Mouse (Mus musculus) stomach, postnatal 0 days (tissue): Measurements from ENCODE around the gene Cnih4. TPM values are rescaled to one million over a fixed set of nuclear protein-coding genes. Genes with fewer than 3 reads are reported as not detected.
A peak's percentile ranks its signal among the peaks of the same experiment; 100 is the strongest.

Experiments used
- ATAC-seq: fragments of 200-750 bp; cut with Nextera tagmentation; 2 replicates; pipeline ENCODE4 v1.8.0; 2017; ENCODE audit not compliant: low FRiP score, low TSS enrichment
- DNase-seq: peaks from one replicate; pipeline ENCODE4 v3.0.0-alpha.2; 2016; ENCODE audit warnings: low spot score
- H3K27ac ChIP-seq: fragments of 300-500 bp; sonication (generic); replicated peaks from 2 replicates; pipeline ENCODE4 v1.5.1; 2014; ENCODE audit warnings: mild to moderate bottlenecking, control low read depth
- H3K27me3 ChIP-seq: fragments of 300-500 bp; sonication (generic); 2 replicates; pipeline ENCODE4 v1.6.1; 2014; ENCODE audit warnings: low read length; ENCODE audit not compliant: control insufficient read depth, insufficient read depth
- H3K36me3 ChIP-seq: fragments of 300-500 bp; sonication (generic); 2 replicates; pipeline ENCODE4 v1.6.1; 2014; ENCODE audit warnings: low read length, mixed read lengths; ENCODE audit not compliant: control insufficient read depth, insufficient read depth
- H3K4me1 ChIP-seq: fragments of 300-500 bp; sonication (generic); replicated peaks from 2 replicates; pipeline ENCODE4 v1.6.1; 2014; ENCODE audit warnings: antibody characterized with exemption; ENCODE audit not compliant: control insufficient read depth, insufficient read depth
- H3K4me2 ChIP-seq: fragments of 300-500 bp; sonication (generic); replicated peaks from 2 replicates; pipeline ENCODE4 v1.6.1; 2014; ENCODE audit warnings: low read depth, mild to moderate bottlenecking, control low read depth, moderate library complexity
- H3K4me3 ChIP-seq: fragments of 300-500 bp; sonication (generic); 2 replicates; pipeline ENCODE4 v1.5.1; 2014; ENCODE audit warnings: low read depth, low read length, control low read depth
- H3K9ac ChIP-seq: fragments of 300-500 bp; sonication (generic); 2 replicates; pipeline ENCODE4 v1.6.1; 2014; ENCODE audit warnings: mild to moderate bottlenecking, low read length, control low read depth, mixed read lengths
- H3K9me3 ChIP-seq: fragments of 300-500 bp; sonication (generic); 2 replicates; pipeline ENCODE4 v1.6.1; 2016; ENCODE audit warnings: low read length; ENCODE audit not compliant: control insufficient read depth
- CTCF ChIP-seq: IDR thresholded peaks from 2 replicates; pipeline ENCODE4 v1.5.1; 2016; ENCODE audit warnings: antibody characterized with exemption, low read depth, mild to moderate bottlenecking, moderate library complexity
- EP300 ChIP-seq: optimal IDR thresholded peaks from 2 replicates; pipeline ENCODE3; 2016; ENCODE audit warnings: antibody characterized with exemption
- WGBS: fragments of 180-500 bp; shearing (Covaris S2); extraction: QIAGEN DNeasy Blood & Tissue Kit; methylation state at CpG from one replicate; pipeline ENCODE4 v1.1.7; 2014; 5-methylcytosine and 5-hydroxymethylcytosine counted together
- polyA plus RNA-seq: library from polyadenylated mRNA; unstranded; fragments of >200 nt; fragmentation: Nextera tagmentation; extraction: Ambion mirVana; gene quantifications from 2 replicates; pipeline ENCODE4 v1.2.1, GENCODE M21; 2015

The Cnih4 gene
- polyA plus RNA-seq = 116 and 118 TPM in 2 replicates

- no peaks in the 10 kb centered on the region for H3K9me3 ChIP-seq
- ATAC-seq (peak; percentile 98), DNase-seq (peak; percentile 95)
- H3K4me3 ChIP-seq = peak within 1 kb of the TSS; percentile 81
- 0 out of 2 replicates have a peak, but pooled peaks cover 5% of the 10 kb centered on the region for H3K4me1 ChIP-seq
- under 1% methylated on average over 52 of the region's 52 CpGs for WGBS
- peak within 1 kb of the TSS; percentile 73 for H3K4me2 ChIP-seq
- H3K9ac ChIP-seq = peak within 1 kb of the TSS; percentile 74
- peak; percentile 28; the same call in 1 of the 2 replicates for TF ChIP-seq CTCF
- TF ChIP-seq EP300 = peak; percentile 87
- H3K27me3 ChIP-seq = no peaks in the 10 kb centered on the region
- 0 out of 2 replicates have a peak, but pooled peaks cover 3% of the 10 kb centered on the region for H3K36me3 ChIP-seq
- H3K27ac ChIP-seq = peak within 1 kb of the TSS; percentile 86
Measured at GRCm38 (mm10) chr1:181143950-181144836, at the start of gene Cnih4, which contains the start of gene Nvl. Cnih4 (plus strand) TSS chr1:181144693. Nvl (minus strand) TSS chr1:181144204.

GRCm38 (mm10) chr1:181117112-181117511, 27.4 kb upstream of the Cnih4 start:
- no peak for DNase-seq
- H3K27ac ChIP-seq = no peak overlapping the region
- H3K27me3 ChIP-seq = no peaks in the 10 kb centered on the region
- no peak overlapping the region for H3K4me2 ChIP-seq
- no peak overlapping the region for H3K4me3 ChIP-seq
- no peak overlapping the region for H3K9ac ChIP-seq
- H3K36me3 ChIP-seq = peaks cover 13% of the 10 kb centered on the region; the same call in 1 of the 2 replicates
- TF ChIP-seq CTCF (no peak), EP300 (no peak)
- no peaks in the 10 kb centered on the region for H3K4me1 ChIP-seq
- 75% methylated on average over 4 of the region's 4 CpGs for WGBS
- no peak for ATAC-seq
- no peaks in the 10 kb centered on the region for H3K9me3 ChIP-seq

- Histone ChIP-seq H3K27ac (no peak overlapping the region), H3K36me3 (peaks cover 10% of the 10 kb centered on the region), H3K9ac (no peak overlapping the region), H3K4me3 (no peak overlapping the region), H3K4me1 (no peaks in the 10 kb centered on the region), H3K9me3 (no peaks in the 10 kb centered on the region), H3K4me2 (no peak overlapping the region), H3K27me3 (no peaks in the 10 kb centered on the region)
- no peak for ATAC-seq
- whole genome bisulfite sequencing = 96% methylated on average over 2 of the region's 2 CpGs
- TF ChIP-seq CTCF = no peak
- no peak for TF ChIP-seq EP300
- no peak for DNase-seq
Measured at GRCm38 (mm10) chr1:181124145-181124544, 20.3 kb upstream of the Cnih4 start.

GRCm38 (mm10) chr1:181125916-181126315, 18.6 kb upstream of the Cnih4 start:
- H3K4me2 ChIP-seq = no peak overlapping the region
- H3K4me1 ChIP-seq = no peaks in the 10 kb centered on the region
- no peak overlapping the region for H3K9ac ChIP-seq
- ATAC-seq (no peak), DNase-seq (no peak)
- H3K27me3 ChIP-seq = no peaks in the 10 kb centered on the region
- WGBS = 95% methylated on average over 3 of the region's 3 CpGs
- TF ChIP-seq CTCF = no peak
- TF ChIP-seq EP300 = no peak
- no peaks in the 10 kb centered on the region for H3K9me3 ChIP-seq
- H3K27ac ChIP-seq = no peak overlapping the region
- no peak overlapping the region for H3K4me3 ChIP-seq
- peaks cover 10% of the 10 kb centered on the region for H3K36me3 ChIP-seq

- Histone ChIP-seq H3K4me3 (no peak overlapping the region), H3K4me2 (no peak overlapping the region), H3K9me3 (no peaks in the 10 kb centered on the region), H3K4me1 (no peaks in the 10 kb centered on the region), H3K36me3 (peaks cover 10% of the 10 kb centered on the region), H3K9ac (no peak overlapping the region), H3K27ac (no peak overlapping the region), H3K27me3 (no peaks in the 10 kb centered on the region)
- no peak for ATAC-seq
- WGBS = 84% methylated on average over 9 of the region's 9 CpGs
- TF ChIP-seq EP300 (no peak), CTCF (no peak)
- DNase-seq = no peak
Measured at GRCm38 (mm10) chr1:181126766-181127165, 17.7 kb upstream of the Cnih4 start.

GRCm38 (mm10) chr1:181131915-181132314, 12.6 kb upstream of the Cnih4 start:
- Histone ChIP-seq H3K27me3 (no peaks in the 10 kb centered on the region), H3K36me3 (peaks cover 15% of the 10 kb centered on the region), H3K9ac (no peak overlapping the region), H3K4me3 (no peak overlapping the region), H3K27ac (no peak overlapping the region), H3K4me1 (no peaks in the 10 kb centered on the region), H3K9me3 (no peaks in the 10 kb centered on the region), H3K4me2 (no peak overlapping the region)
- 77% methylated on average over 6 of the region's 6 CpGs for WGBS
- no peak for DNase-seq
- ATAC-seq = peak; percentile 64; the same call in 1 of the 2 replicates
- TF ChIP-seq CTCF (no peak), EP300 (no peak)
